Mouse (Mus musculus) neural tube, embryonic 11.5 days (tissue): ENCODE data around the gene Grk3. TPM values are rescaled to one million over a fixed set of nuclear protein-coding genes. Genes with fewer than 3 reads are reported as not detected.

Source experiments
- ATAC-seq: fragments of 200-750 bp; cut with Nextera tagmentation; 2 replicates; pipeline ENCODE4 v1.8.0; 2017; ENCODE audit warnings: moderate number of reproducible peaks, mild to moderate bottlenecking, moderate TSS enrichment, moderate library complexity; ENCODE audit not compliant: insufficient read depth, low FRiP score, low TSS enrichment
- DNase-seq: peaks from one replicate; pipeline ENCODE4 v3.0.0-alpha.2; 2015; ENCODE audit warnings: low spot score
- H3K27ac ChIP-seq: fragments of 300-500 bp; sonication (generic); 2 replicates; pipeline ENCODE4 v1.5.1; 2014; ENCODE audit warnings: low read depth, mild to moderate bottlenecking, low read length
- H3K27me3 ChIP-seq: fragments of 300-500 bp; sonication (generic); 2 replicates; pipeline ENCODE4 v1.6.1; 2014; ENCODE audit warnings: mild to moderate bottlenecking, low read length, mixed read lengths; ENCODE audit not compliant: control insufficient read depth, insufficient read depth
- H3K36me3 ChIP-seq: fragments of 300-500 bp; sonication (generic); 2 replicates; pipeline ENCODE4 v1.6.1; 2014; ENCODE audit warnings: mild to moderate bottlenecking, low read length, moderate library complexity, mixed read lengths; ENCODE audit not compliant: control insufficient read depth, insufficient read depth
- H3K4me1 ChIP-seq: fragments of 300-500 bp; sonication (generic); 2 replicates; pipeline ENCODE4 v1.6.1; 2014; ENCODE audit warnings: low read length, mixed read lengths; ENCODE audit not compliant: control insufficient read depth, insufficient read depth
- H3K4me2 ChIP-seq: fragments of 300-500 bp; sonication (generic); 2 replicates; pipeline ENCODE4 v1.6.1; 2014; ENCODE audit warnings: low read depth, mild to moderate bottlenecking, moderate library complexity
- H3K4me3 ChIP-seq: fragments of 300-500 bp; sonication (generic); 2 replicates; pipeline ENCODE4 v1.5.1; 2014; ENCODE audit warnings: low read depth, low read length
- H3K9ac ChIP-seq: fragments of 300-500 bp; sonication (generic); 2 replicates; pipeline ENCODE4 v1.6.1; 2014; ENCODE audit warnings: mild to moderate bottlenecking, low read length
- H3K9me3 ChIP-seq: fragments of 300-500 bp; sonication (generic); 2 replicates; pipeline ENCODE4 v1.6.1; 2016; ENCODE audit warnings: low read length; ENCODE audit not compliant: control insufficient read depth
- WGBS: fragments of 180-500 bp; shearing (Covaris S2); extraction: QIAGEN DNeasy Blood & Tissue Kit; methylation state at CpG from one replicate; pipeline ENCODE4 v1.1.7; 2014; 5-methylcytosine and 5-hydroxymethylcytosine counted together
- polyA plus RNA-seq: library from polyadenylated mRNA; unstranded; fragments of >200 nt; fragmentation: Nextera tagmentation; extraction: Ambion mirVana; gene quantifications from 2 replicates; pipeline ENCODE4 v1.2.1, GENCODE M21; 2014

Gene Grk3
- polyA plus RNA-seq, 1 experiment from 2014 or later, result 5.9 TPM

GRCm38 (mm10) chr5:112999227-112999626 is 16.4 kb downstream of the Grk3 start:
- H3K4me3 ChIP-seq, result no peak overlapping the region
- no peaks in the 10 kb centered on the region for H3K36me3 ChIP-seq
- H3K4me2 ChIP-seq, result no peak overlapping the region
- H3K9ac ChIP-seq, result no peak overlapping the region
- H3K4me1 ChIP-seq, result no peaks in the 10 kb centered on the region
- no peaks in the 10 kb centered on the region for H3K9me3 ChIP-seq
- DNase-seq (no peak), ATAC-seq (no peak)
- H3K27ac ChIP-seq, result no peak overlapping the region
- 62% methylated on average over 6 of the region's 8 CpGs for WGBS
- H3K27me3 ChIP-seq, result no peaks in the 10 kb centered on the region

- Histone ChIP-seq H3K4me1 (no peaks in the 10 kb centered on the region), H3K9ac (no peak overlapping the region), H3K4me3 (no peak overlapping the region), H3K36me3 (no peaks in the 10 kb centered on the region), H3K27me3 (no peaks in the 10 kb centered on the region), H3K4me2 (no peak overlapping the region), H3K27ac (no peak overlapping the region), H3K9me3 (no peaks in the 10 kb centered on the region)
- 53% methylated on average over 5 of the region's 5 CpGs for WGBS
- ATAC-seq (no peak), DNase-seq (no peak)
Observed at GRCm38 (mm10) chr5:112997516-112998186, 17.9 kb downstream of the Grk3 start.

- DNase-seq, result no peak
- Histone ChIP-seq H3K9me3 (no peaks in the 10 kb centered on the region), H3K4me2 (no peak overlapping the region), H3K36me3 (no peaks in the 10 kb centered on the region), H3K9ac (no peak overlapping the region), H3K4me3 (no peak overlapping the region), H3K4me1 (no peaks in the 10 kb centered on the region), H3K27ac (no peak overlapping the region), H3K27me3 (no peaks in the 10 kb centered on the region)
- 75% methylated on average over 9 of the region's 9 CpGs for WGBS
- ATAC-seq, result no peak
Observed at GRCm38 (mm10) chr5:112991245-112991644, 24.3 kb downstream of the Grk3 start.

GRCm38 (mm10) chr5:112981931-112982330 is 33.7 kb downstream of the Grk3 start:
- no peak for ATAC-seq
- H3K4me3 ChIP-seq, result no peak overlapping the region
- WGBS, result 48% methylated on average over 6 of the region's 6 CpGs
- no peak for DNase-seq
- no peak overlapping the region for H3K4me2 ChIP-seq
- no peaks in the 10 kb centered on the region for H3K36me3 ChIP-seq
- H3K9me3 ChIP-seq, result no peaks in the 10 kb centered on the region
- no peaks in the 10 kb centered on the region for H3K27me3 ChIP-seq
- H3K9ac ChIP-seq, result no peak overlapping the region
- H3K4me1 ChIP-seq, result peaks cover 3% of the 10 kb centered on the region; the same call in 1 of the 2 replicates
- no peak overlapping the region for H3K27ac ChIP-seq

GRCm38 (mm10) chr5:112979710-112980109 is 35.9 kb downstream of the Grk3 start:
- no peak overlapping the region for H3K4me2 ChIP-seq
- no peak overlapping the region for H3K4me3 ChIP-seq
- no peaks in the 10 kb centered on the region for H3K36me3 ChIP-seq
- no peaks in the 10 kb centered on the region for H3K9me3 ChIP-seq
- no peak overlapping the region for H3K9ac ChIP-seq
- peaks cover 3% of the 10 kb centered on the region; the same call in 1 of the 2 replicates for H3K4me1 ChIP-seq
- no peak for ATAC-seq
- no peak overlapping the region for H3K27ac ChIP-seq
- DNase-seq, result no peak
- 91% methylated on average over 7 of the region's 7 CpGs for WGBS
- H3K27me3 ChIP-seq, result no peaks in the 10 kb centered on the region

GRCm38 (mm10) chr5:112979195-112979594 is 36.4 kb downstream of the Grk3 start:
- Histone ChIP-seq H3K27me3 (no peaks in the 10 kb centered on the region), H3K4me3 (no peak overlapping the region), H3K36me3 (no peaks in the 10 kb centered on the region), H3K4me2 (no peak overlapping the region), H3K9ac (no peak overlapping the region), H3K27ac (no peak overlapping the region), H3K9me3 (no peaks in the 10 kb centered on the region), H3K4me1 (peaks cover 3% of the 10 kb centered on the region; the same call in 1 of the 2 replicates)
- 89% methylated on average over 9 of the region's 9 CpGs for WGBS
- DNase-seq (no peak), ATAC-seq (no peak)

- no peak for DNase-seq
- no peak for ATAC-seq
- 92% methylated on average over 5 of the region's 5 CpGs for WGBS
- H3K4me2 ChIP-seq, result no peak overlapping the region
- no peaks in the 10 kb centered on the region for H3K27me3 ChIP-seq
- no peak overlapping the region for H3K9ac ChIP-seq
- no peak overlapping the region for H3K27ac ChIP-seq
- no peaks in the 10 kb centered on the region for H3K9me3 ChIP-seq
- no peaks in the 10 kb centered on the region for H3K4me1 ChIP-seq
- no peaks in the 10 kb centered on the region for H3K36me3 ChIP-seq
- no peak overlapping the region for H3K4me3 ChIP-seq
Observed at GRCm38 (mm10) chr5:112977089-112977488, 38.5 kb downstream of the Grk3 start.

- Histone ChIP-seq H3K27me3 (no peaks in the 10 kb centered on the region), H3K4me3 (no peak overlapping the region), H3K36me3 (no peaks in the 10 kb centered on the region), H3K27ac (no peak overlapping the region), H3K9me3 (no peaks in the 10 kb centered on the region), H3K9ac (no peak overlapping the region), H3K4me2 (no peak overlapping the region), H3K4me1 (no peaks in the 10 kb centered on the region)
- DNase-seq (no peak), ATAC-seq (no peak)
- 58% methylated on average over 7 of the region's 7 CpGs for WGBS
Observed at GRCm38 (mm10) chr5:112973596-112973995, 42.0 kb downstream of the Grk3 start.

GRCm38 (mm10) chr5:112972297-112972696 is 43.3 kb downstream of the Grk3 start:
- Histone ChIP-seq H3K9me3 (no peaks in the 10 kb centered on the region), H3K36me3 (no peaks in the 10 kb centered on the region), H3K27ac (no peak overlapping the region), H3K4me1 (no peaks in the 10 kb centered on the region), H3K4me3 (no peak overlapping the region), H3K4me2 (no peak overlapping the region), H3K27me3 (no peaks in the 10 kb centered on the region), H3K9ac (no peak overlapping the region)
- 91% methylated on average over 12 of the region's 12 CpGs for WGBS
- ATAC-seq, result no peak
- no peak for DNase-seq
